Mouse (Mus musculus) embryonic facial prominence, embryonic 11.5 days (tissue): ENCODE results near the gene Ptprd. TPM values are rescaled to one million over a fixed set of nuclear protein-coding genes. Genes with fewer than 3 reads are reported as not detected.
A peak's percentile ranks its signal among the peaks of the same experiment; 100 is the strongest.

Experiments used
- ATAC-seq: fragments of 200-750 bp; cut with Nextera tagmentation; replicated peaks from 2 replicates; pipeline ENCODE4 v1.8.0; 2017; ENCODE audit warnings: low read depth; ENCODE audit not compliant: insufficient number of reproducible peaks, low FRiP score, low TSS enrichment
- DNase-seq: peaks from one replicate; pipeline ENCODE4 v3.0.0-alpha.2; 2015; ENCODE audit warnings: low spot score
- H3K27ac ChIP-seq: fragments of 300-500 bp; sonication (generic); replicated peaks from 2 replicates; pipeline ENCODE4 v1.5.1; 2014; ENCODE audit warnings: mild to moderate bottlenecking, low read depth, low read length, control low read depth
- H3K27me3 ChIP-seq: fragments of 300-500 bp; sonication (generic); 2 replicates; pipeline ENCODE4 v1.6.1; 2014; ENCODE audit warnings: mild to moderate bottlenecking, low read length, moderate library complexity, mixed read lengths; ENCODE audit not compliant: control insufficient read depth, insufficient read depth
- H3K36me3 ChIP-seq: fragments of 300-500 bp; sonication (generic); replicated peaks from 2 replicates; pipeline ENCODE4 v1.6.1; 2014; ENCODE audit warnings: low read depth, mild to moderate bottlenecking, low read length, moderate library complexity, mixed read lengths; ENCODE audit not compliant: control insufficient read depth, insufficient read depth
- H3K4me1 ChIP-seq: fragments of 300-500 bp; sonication (generic); 2 replicates; pipeline ENCODE4 v1.6.1; 2014; ENCODE audit warnings: low read length, mixed read lengths; ENCODE audit not compliant: control insufficient read depth, insufficient read depth
- H3K4me2 ChIP-seq: fragments of 300-500 bp; sonication (generic); 2 replicates; pipeline ENCODE4 v1.6.1; 2014; ENCODE audit warnings: low read depth, mild to moderate bottlenecking, control low read depth, low read length, moderate library complexity
- H3K4me3 ChIP-seq: fragments of 300-500 bp; sonication (generic); 2 replicates; pipeline ENCODE4 v1.5.1; 2014; ENCODE audit warnings: low read depth, low read length, control low read depth
- H3K9ac ChIP-seq: fragments of 300-500 bp; sonication (generic); replicated peaks from 2 replicates; pipeline ENCODE4 v1.6.1; 2014; ENCODE audit warnings: mild to moderate bottlenecking, control low read depth, low read length
- H3K9me3 ChIP-seq: fragments of 300-500 bp; sonication (generic); replicated peaks from 2 replicates; pipeline ENCODE4 v1.6.1; 2016; ENCODE audit warnings: mild to moderate bottlenecking, low read length, inconsistent platforms, mixed read lengths; ENCODE audit not compliant: control insufficient read depth
- WGBS: fragments of 180-500 bp; shearing (Covaris S2); extraction: QIAGEN DNeasy Blood & Tissue Kit; methylation state at CpG from one replicate; pipeline ENCODE4 v1.1.7; 2014; 5-methylcytosine and 5-hydroxymethylcytosine counted together
- polyA plus RNA-seq: library from polyadenylated mRNA; unstranded; fragments of >200 nt; fragmentation: Nextera tagmentation; extraction: Ambion mirVana; gene quantifications from 2 replicates; pipeline ENCODE4 v1.2.1, GENCODE M21; 2014

Gene Ptprd
- polyA plus RNA-seq, 1 experiment from 2014 or later, result 19.9 TPM

DNA sequence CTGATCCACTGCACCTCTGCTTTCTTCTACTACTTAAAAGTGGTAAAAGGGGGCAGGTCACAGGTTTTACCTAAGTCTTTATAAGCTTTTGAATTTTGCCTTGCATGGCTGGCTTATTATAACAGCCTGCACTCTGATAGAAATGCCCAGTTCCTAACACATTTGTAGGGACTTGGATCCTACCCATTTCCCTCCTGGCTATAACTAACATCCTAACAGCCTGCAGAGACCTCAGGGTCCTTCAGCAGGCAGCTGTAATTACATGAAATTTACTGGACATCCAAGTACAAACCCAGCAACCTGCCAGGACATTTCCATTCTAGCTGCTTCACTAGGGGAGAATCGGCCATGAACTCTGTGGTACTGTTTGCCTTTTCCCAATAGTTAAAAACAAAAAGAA, 1751.2 kb downstream of the Ptprd start:
- no peak overlapping the region for H3K9ac ChIP-seq
- no peak overlapping the region for H3K4me3 ChIP-seq
- no peak for ATAC-seq
- no peaks in the 10 kb centered on the region for H3K36me3 ChIP-seq
- H3K27me3 ChIP-seq, result no peaks in the 10 kb centered on the region
- no peak overlapping the region for H3K27ac ChIP-seq
- WGBS, result 82% methylated on average over 1 of the region's 1 CpGs
- no peak for DNase-seq
- H3K4me1 ChIP-seq, result no peaks in the 10 kb centered on the region
- H3K4me2 ChIP-seq, result no peak overlapping the region
- H3K9me3 ChIP-seq, result no peaks in the 10 kb centered on the region

GRCm38 (mm10) chr4:76459621-76460020, 1752.1 kb downstream of the Ptprd start:
- no peaks in the 10 kb centered on the region for H3K4me1 ChIP-seq
- DNase-seq (no peak), ATAC-seq (no peak)
- no peaks in the 10 kb centered on the region for H3K36me3 ChIP-seq
- no peak overlapping the region for H3K4me3 ChIP-seq
- H3K27ac ChIP-seq, result no peak overlapping the region
- H3K9ac ChIP-seq, result no peak overlapping the region
- H3K27me3 ChIP-seq, result no peaks in the 10 kb centered on the region
- H3K9me3 ChIP-seq, result no peaks in the 10 kb centered on the region
- H3K4me2 ChIP-seq, result no peak overlapping the region

- Histone ChIP-seq H3K4me2 (no peak overlapping the region), H3K36me3 (no peaks in the 10 kb centered on the region), H3K27ac (no peak overlapping the region), H3K4me3 (no peak overlapping the region), H3K27me3 (no peaks in the 10 kb centered on the region), H3K9ac (no peak overlapping the region), H3K4me1 (no peaks in the 10 kb centered on the region), H3K9me3 (no peaks in the 10 kb centered on the region)
- DNase-seq (no peak), ATAC-seq (no peak)
- 63% methylated on average over 4 of the region's 4 CpGs for WGBS
These were observed 1759.5 kb downstream of the Ptprd start for GRCm38 (mm10) chr4:76452286-76452685.

GRCm38 (mm10) chr4:76451019-76451552, 1760.7 kb downstream of the Ptprd start:
- H3K27ac ChIP-seq, result no peak overlapping the region
- no peaks in the 10 kb centered on the region for H3K4me1 ChIP-seq
- no peaks in the 10 kb centered on the region for H3K9me3 ChIP-seq
- H3K27me3 ChIP-seq, result no peaks in the 10 kb centered on the region
- peak overlapping the region; percentile 77 for H3K4me2 ChIP-seq
- H3K4me3 ChIP-seq, result peak overlapping the region; percentile 84
- peak overlapping the region; percentile 92 for H3K9ac ChIP-seq
- DNase-seq (no peak), ATAC-seq (no peak)
- 49% methylated on average over 8 of the region's 8 CpGs for WGBS
- no peaks in the 10 kb centered on the region for H3K36me3 ChIP-seq

DNA sequence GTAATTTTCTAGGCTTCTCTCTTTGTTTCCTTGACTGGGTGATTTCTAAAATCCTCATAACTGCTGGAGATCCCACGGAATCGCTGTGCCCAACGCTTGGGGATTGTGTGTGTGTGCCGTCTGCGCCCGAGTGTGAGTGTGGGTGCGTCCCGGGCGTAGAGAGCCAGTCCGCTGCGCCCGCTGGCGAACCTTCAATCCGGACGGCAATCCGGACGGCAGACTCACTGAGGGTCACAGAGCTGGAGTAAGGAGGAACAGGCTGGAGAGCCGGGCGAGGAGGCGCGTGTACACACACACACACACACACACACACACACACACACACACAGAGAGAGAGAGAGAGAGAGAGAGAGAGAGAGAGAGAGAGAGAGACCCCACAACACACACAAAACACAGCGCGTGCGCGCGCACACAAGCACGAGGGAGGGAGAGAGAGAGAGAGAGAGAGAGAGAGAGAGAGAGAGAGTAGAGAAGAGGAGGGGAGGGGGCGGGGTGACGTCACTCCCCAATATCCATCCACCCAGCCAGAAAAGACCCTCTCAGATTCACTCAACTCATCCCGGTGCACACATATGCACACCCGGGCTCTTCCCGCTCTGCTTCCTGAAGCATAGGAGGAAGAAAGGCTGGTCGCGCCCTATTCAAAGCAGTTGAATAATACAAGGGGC, 1761.3 kb downstream of the Ptprd start:
- Histone ChIP-seq H3K9ac (peak overlapping the region; percentile 92), H3K4me2 (peak overlapping the region; percentile 77), H3K4me3 (peak overlapping the region; percentile 84), H3K36me3 (no peaks in the 10 kb centered on the region), H3K9me3 (no peaks in the 10 kb centered on the region), H3K4me1 (no peaks in the 10 kb centered on the region), H3K27ac (peak overlapping the region; percentile 91), H3K27me3 (no peaks in the 10 kb centered on the region)
- ATAC-seq (peak; percentile 84), DNase-seq (peak; percentile 82)
- under 1% methylated on average over 34 of the region's 34 CpGs for whole genome bisulfite sequencing

DNA sequence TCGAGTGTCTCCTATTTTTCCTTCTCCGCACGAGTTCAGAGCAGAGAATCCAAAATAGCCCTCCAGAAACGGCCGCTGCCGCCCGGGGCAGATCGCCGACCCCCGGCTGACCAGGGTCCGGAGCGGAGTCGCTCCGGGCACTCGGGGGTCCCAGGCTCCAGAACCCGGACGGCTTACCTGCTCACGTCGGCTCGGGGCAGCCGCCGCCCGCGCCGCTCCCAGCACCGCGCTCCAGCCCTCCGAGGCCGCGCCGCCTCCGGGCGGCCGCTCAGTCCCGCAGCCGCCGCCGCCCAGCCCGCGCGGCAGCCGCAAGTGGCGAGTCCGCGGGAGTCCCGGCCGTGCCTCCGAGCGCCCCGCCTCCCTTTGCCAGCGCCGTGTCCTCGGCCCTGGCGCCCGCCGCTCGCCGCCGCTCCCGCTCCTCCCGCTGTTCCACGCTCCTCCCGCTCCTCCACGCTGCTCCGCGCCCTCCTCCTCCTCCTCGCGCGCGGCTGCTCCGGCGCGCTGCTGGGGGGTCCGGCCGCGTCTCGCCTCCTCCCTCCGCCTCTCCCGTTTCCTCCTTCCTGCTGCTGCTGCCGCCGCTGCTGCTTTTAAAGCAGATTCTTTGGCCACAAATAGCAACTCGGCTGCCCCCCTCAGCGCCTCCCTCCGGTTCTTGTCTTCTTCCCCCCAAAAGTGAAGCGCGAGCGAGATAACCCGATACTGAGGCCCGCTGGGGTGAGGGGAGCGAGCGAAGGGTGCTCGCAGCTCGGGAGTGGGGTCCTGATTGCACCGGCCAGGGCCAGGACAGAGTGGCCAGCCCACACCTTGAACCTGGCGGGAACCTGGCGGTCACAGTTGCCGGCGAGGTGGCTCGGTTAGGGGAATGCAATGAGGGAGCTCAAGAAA, 1762.1 kb downstream of the Ptprd start:
- Histone ChIP-seq H3K4me3 (peak overlapping the region; percentile 84), H3K27ac (peak overlapping the region; percentile 91), H3K4me1 (no peaks in the 10 kb centered on the region), H3K27me3 (no peaks in the 10 kb centered on the region), H3K4me2 (peak overlapping the region; percentile 77), H3K9ac (peak overlapping the region; percentile 92), H3K9me3 (no peaks in the 10 kb centered on the region), H3K36me3 (no peaks in the 10 kb centered on the region)
- WGBS, result under 1% methylated on average over 78 of the region's 99 CpGs
- DNase-seq (peak; percentile 76), ATAC-seq (peak; percentile 86)

GRCm38 (mm10) chr4:76448678-76449465, 1762.9 kb downstream of the Ptprd start:
- Histone ChIP-seq H3K9me3 (no peaks in the 10 kb centered on the region), H3K4me3 (peak overlapping the region; percentile 84), H3K9ac (peak overlapping the region; percentile 92), H3K4me2 (peak overlapping the region; percentile 77), H3K27me3 (no peaks in the 10 kb centered on the region), H3K4me1 (no peaks in the 10 kb centered on the region), H3K36me3 (no peaks in the 10 kb centered on the region), H3K27ac (peak overlapping the region; percentile 91)
- under 1% methylated on average over 24 of the region's 24 CpGs for WGBS
- ATAC-seq (no peak), DNase-seq (peak; percentile 46)
